Mouse (Mus musculus) embryo, embryonic 10.5 days (tissue): ENCODE results near the gene Map2k6.

ENCODE experiments used
- DNase-seq: peaks from one replicate; pipeline ENCODE4 v3.0.0-alpha.2; 2015; ENCODE audit warnings: low spot score

The Map2k6 gene

DNA sequence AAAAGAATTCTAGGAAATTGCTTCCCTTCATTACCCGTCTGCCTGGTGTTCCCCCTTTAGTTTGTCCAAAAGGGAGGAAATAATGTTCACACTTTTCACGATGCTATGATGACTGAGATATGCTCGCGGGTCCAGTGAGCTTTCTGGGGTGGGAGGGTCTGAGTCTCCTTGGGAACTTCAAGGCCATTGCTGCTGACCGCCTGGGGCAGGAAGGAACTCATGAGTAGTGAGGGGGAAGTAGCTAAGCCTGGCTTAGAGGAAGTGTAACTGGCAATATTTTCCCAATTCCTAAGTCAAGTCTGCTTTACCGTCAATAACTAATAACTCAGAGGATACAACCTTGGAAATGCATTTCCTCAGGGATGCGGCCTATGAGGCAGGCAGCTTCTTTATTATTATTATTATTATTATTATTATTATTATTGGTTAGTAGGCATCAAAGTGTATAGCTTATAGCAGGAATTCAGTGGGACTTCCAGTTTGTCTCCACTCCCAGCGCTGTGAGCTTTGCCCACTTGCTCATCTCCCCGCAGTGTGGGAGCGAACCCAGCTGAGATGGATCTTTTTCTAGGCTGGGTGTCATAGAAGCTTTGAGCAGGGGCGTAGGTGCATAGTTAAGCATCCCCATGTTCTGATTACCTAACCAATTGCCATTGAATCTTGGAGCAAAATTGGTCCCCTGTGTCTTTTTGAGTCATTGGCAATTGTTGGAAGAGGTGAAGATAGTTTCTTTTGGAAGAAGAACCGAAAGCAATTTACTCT is 163.6 kb downstream of the Map2k6 start:
- DNase-seq: no peak

DNA sequence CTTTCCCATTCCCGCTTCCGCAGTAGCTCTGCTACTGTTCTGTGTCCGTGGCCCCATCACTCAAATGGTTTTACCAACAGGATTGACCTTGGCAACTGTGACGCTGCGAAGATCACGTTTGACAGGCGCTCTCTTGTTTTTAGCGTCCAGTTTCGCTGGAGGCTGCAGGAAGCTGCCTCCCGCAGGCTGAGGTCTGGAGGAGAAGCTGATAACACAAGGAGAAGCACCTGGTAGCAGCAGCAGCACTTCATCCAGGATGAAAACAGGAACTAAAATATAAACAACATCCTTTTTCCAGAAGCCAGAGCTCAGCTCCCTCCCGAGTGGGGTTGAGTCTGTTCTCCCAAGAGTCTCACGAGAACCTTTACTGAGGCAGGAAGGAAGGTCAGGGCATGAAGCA is 164.3 kb downstream of the Map2k6 start:
- DNase-seq: no peak

DNA sequence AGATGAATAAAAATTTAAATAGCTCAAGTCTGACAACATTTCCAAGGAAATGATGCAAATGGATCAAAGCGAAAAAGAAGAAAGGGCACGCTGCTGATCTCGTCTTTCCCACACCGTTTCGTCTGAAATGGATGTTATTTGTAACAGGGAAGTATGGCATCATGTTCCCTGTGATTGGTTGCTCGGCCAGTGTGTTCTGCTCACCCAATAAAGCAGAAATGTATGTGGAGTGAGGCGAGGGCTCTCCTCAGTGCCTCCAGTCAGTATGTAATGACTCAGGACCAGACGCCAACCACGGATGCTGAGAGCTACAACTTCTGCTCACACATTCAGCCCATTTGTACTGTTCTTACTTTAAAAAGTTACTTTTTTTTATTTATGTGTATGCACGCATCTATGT is 164.9 kb downstream of the Map2k6 start:
- DNase-seq: no peak

DNA sequence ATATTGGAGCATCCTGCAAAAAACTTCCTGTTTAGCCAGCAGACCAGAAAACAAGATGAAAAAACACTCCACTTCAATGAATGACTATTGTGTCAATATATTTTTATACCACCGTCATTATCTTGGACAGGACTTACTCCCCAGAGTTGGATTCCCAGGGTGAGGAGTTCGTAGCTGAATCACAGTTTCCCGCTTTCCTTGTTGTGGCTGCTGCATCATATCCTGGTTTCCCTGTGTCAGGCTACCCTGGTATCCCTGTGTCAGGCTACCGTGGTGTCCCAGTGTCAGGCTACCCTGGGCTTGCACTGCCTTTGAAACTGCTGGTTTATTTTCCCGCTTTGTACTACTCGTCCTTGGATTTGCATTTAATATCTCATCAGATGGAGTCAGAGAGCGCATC is 167.4 kb downstream of the Map2k6 start:
- DNase-seq: no peak

DNA sequence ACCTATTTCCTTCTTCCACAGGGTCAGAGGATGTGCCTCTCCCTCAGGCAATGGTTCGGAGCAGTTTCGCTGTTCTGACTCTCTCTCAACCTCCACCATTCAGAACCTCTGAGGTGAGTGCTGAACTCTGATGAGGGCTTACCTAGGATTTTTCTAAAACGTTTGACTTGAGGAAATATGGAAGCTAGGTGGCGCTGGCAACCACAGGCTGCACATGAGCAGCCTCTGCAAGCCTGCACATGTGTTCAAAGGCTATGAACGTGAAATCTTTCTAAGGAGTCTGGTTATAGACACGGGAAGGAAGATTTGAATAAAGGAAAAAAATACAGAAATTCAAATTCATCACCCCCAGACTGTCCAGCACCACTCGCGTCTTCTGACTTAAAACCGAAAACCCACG is 173.6 kb downstream of the Map2k6 start:
- peak; percentile 79 for DNase-seq
